Mouse (Mus musculus) hematopoietic stem cell, adult 5-6 weeks (primary cell): ENCODE results near the gene Tmco5b. TPM values are rescaled to one million over a fixed set of nuclear protein-coding genes. Genes with fewer than 3 reads are reported as not detected.

Experiments used
- ATAC-seq, 2 experiments: fragments of 125-278 bp in 1 of 2; replicated peaks in 1 of 2; 2 replicates each; pipeline ENCODE4 v1.8.0; 2016 to 2017; ENCODE audit warnings: inconsistent platforms in 2 of 2, mild to moderate bottlenecking in 2 of 2, moderate number of reproducible peaks in 2 of 2, low read depth in 1 of 2, moderate TSS enrichment in 1 of 2; ENCODE audit not compliant: low FRiP score in 2 of 2, poor library complexity in 2 of 2, severe bottlenecking in 2 of 2, insufficient read depth in 1 of 2, low TSS enrichment in 1 of 2
- total RNA-seq: library from RNA; stranded (forward); fragments of 172-1452, 232-1000 nt; gene quantifications from 2 replicates; pipeline ENCODE4 v1.2.3, GENCODE M21; 2017

The Tmco5b gene
- not detected in 2 replicates for total RNA-seq

DNA sequence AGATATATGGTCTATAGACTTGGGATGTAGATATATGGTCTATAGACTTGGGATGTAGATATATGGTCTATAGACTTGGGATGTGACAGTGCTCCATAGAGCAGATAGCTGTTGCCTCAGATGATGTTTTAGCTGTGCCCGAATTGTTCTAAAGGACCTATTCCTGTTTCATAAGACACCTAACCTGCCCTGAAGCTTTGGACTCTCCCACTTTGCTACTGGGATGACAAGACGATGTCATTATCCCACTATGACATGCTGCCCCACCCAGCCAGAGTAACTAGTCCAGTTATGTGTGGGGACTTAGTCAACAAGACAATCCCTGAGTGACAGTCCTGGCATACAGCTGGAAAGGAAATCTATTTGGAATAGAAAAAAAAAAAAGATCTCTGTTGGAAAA, at the start of gene Tmco5b:
Gene Tmco5b, plus strand, starts transcription at position 301 of the 400 bp plus-strand sequence.
- ATAC-seq = no peak

DNA sequence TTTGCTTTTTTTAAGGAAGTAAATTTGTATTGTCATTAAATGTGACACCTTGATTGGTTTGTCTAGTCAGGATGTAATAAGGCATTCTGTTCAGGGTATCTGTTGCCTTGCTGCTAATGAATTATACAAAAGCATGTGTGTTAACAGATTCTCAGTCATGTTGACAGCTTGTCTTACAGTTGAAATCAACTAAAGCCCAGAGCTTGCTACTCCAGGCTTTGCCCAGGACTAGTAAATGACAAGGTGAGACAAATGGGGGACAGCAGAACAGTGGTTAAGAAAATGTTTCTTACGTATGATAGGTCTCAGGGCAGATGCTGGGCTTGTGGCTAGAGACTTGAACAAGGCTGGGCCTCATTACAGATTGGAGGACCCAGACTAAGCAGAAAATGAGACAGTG, 48.5 kb upstream of the Tmco5b start:
- ATAC-seq = no peak

DNA sequence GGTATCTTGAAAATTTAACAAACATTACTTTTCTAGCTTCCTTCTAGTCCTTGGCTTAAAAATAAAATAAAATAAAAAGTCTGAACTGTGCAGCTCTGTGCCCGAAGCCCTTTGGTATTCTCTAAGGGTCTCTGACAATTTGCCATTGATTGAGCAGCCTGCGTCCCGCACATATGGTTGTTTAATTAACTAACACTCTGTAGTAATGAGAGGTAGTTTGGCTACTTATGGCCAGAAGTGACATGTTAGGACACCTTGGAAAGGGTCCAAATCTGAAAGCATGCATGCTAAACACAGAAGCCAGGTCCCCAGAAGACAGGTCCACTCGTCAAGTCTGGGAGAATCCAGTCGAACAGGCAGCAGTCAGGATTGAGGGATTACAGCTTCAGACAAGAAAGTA, 46.7 kb upstream of the Tmco5b start:
- no peak for ATAC-seq

DNA sequence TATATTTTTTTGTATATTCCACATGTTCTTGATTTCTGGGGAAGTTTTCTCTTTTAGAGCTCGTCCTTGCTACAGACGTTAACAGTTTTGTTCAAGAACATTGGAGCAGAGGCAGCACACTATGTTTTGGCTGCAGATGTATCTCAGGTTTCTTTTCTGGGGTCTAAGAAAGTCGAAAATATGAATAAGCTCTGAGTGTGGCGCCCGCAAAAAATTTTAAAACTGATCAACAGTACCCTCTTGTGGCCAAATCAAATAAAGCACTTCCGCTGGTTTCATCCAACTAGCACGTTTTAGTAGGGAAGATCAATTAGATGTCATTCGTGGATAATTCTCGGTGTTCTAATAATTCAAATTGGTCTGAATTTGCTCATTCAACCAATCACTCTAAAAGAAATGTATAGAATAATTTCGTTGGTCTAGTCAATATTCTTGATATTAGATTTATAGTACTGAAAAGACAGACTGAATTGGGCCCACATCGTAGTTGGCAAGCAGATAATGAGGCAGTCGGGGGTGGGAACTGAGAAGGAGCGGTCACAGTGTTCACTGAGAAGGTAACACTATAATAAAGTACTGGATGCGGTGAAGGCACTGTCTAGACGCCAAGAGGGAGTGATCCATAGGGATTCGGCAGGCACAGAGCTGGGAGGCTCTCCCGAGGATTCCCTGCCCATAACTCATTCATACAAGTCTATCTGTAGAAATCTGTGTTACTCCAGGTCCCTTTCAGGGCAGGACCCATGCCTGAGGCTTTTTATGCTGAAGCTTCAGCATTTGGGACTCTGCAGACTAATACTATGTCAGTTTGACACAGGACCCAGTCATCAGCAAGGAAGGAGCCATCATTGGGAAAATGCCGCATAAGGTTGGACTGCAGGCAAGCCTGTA, 17.1 kb downstream of the Tmco5b start:
- ATAC-seq = peak; percentile 42 to 62; a peak in 2 of 4 replicates

DNA sequence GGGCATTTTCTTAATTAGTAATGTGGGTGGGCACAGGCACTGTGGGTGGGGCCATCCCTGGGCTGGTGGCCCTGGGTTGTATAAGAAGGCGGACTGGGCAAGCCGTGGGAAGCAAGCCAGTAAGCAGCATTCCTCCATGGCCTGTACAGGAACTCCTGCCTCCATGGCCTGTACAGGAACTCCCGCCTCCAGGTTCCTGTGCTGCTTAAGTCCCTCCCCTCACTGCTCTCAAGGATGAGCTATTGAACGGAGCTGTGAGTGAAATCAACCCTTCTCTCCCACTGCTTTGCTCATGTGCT, 17.7 kb downstream of the Tmco5b start:
- no peak for ATAC-seq

DNA sequence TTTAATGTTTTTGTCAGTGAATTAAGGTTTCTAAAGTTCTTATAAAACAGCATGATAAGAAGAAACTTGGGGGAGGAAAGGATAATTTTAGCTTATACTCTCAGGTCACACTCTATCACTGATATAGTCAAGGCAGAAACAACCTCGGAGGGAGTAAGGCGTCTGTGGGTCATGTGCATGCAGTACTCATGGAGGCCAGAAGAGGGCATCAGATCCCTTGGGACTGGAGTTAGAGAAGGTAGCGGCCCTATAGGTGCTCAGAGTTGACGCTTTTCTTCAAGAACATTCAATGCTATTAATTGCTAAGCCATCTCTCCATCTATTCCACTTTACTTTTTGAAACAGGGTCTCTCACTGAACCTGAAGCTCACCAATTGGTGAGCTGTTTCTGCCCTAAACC, 19.8 kb downstream of the Tmco5b start:
- ATAC-seq = peak; percentile 79 to 86; a peak in 3 of 4 replicates

DNA sequence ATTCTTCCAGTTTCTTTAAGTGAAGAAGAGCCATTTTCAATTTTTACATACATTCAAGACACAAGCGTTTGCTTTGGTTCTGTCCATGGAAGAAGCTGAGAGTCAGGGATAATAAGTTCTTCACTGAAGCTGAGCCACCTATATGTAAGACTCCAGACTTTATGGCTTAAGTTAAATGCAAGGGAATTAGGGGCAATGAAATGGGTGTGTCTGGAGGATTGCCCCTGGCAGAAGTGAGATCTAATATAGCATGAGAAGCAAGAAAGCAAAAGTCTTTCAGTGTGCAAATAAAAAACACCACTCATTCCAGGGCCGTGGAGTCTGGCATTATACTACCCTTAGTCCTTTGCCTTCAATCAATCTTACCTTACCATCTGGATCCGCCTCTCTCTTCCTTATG, 25.7 kb downstream of the Tmco5b start:
- ATAC-seq = no peak

DNA sequence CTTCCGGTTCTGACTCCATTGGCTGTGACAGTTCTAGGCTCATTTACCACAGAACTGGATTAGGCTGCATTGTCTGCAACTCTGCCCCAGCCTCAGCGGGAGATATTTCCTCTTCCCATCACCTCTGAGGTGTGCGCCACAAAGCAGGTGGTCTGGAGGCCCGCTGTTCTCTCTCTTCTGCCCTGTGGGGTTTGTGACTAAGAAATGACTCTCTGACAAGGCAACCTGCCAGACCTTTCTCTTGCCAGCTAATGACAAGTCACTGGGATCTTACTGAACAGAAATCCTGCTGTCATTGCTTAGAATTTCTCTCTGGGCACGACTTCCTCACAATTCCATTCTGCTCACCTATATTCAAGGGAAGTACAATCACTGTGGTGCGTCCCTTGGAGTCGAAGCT, 37.5 kb downstream of the Tmco5b start:
- ATAC-seq = no peak

DNA sequence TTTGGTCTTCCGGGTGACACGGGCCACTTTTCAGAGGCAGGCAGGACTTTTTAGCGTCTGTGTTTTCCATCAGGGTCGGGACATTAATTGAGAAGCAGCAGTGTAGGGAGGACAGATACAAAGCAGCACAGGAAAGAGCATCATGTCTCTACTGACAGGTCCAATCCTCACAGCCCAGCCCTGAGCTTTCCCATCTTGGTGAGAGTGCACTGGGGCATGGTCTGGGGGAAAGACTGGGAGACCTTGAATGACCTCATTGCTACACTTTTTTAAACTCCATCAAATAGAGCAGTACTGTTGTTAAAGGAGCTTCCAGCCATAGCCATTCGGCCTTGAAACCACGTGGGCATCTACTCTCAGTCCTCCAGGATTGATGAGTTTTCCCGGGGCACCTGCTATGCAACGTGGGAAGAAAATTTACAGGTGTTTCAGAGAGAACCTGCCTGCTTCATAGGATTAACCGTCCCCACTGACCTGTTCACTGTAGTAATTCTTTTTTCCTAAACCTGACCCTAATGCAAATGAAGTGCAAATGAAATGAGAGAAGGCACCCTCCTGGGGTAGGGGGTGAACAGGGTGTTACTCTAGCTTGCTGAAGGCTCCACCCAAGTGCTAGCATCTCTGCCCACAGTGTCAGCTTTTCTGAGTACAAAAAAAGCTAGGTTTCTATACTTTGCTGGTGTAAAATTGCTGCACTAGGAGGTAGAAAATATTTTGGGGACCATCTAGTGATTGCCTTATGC, 48.4 kb downstream of the Tmco5b start:
- ATAC-seq = no peak

DNA sequence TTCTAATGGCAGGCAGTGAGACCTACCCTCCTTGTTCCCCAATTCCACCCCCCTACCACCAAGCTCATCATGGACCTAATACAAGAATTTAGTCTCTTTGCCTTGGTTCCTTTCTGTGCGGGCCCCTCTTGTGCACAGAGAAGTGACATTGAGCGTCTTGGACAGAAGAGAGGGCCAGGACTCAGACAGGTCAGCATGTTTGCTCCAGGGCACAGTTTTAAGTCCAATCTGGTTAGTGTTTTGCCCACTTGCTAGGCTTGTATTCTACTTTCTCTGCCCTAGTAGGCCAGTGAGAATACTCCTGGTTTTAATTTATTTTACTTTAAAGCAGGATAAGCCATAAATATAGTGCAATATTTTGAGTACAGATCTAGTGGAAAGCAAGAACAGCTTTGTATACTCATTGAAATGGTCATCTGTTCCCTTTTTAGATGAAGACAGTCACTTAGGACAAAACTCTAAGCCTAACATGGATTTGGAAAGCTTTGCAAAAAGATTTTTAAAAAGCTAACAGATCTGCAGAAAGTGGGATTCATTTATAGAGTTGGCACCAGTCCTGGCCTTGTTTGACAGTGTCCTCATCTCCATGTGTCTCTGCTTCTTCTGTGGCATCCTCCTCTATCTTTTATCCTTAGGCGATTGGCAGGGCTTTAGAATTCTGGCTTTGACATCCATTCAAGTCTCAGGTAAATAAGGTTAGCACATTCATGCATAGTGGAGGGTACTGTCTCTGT, 50.2 kb downstream of the Tmco5b start:
- ATAC-seq = no peak

DNA sequence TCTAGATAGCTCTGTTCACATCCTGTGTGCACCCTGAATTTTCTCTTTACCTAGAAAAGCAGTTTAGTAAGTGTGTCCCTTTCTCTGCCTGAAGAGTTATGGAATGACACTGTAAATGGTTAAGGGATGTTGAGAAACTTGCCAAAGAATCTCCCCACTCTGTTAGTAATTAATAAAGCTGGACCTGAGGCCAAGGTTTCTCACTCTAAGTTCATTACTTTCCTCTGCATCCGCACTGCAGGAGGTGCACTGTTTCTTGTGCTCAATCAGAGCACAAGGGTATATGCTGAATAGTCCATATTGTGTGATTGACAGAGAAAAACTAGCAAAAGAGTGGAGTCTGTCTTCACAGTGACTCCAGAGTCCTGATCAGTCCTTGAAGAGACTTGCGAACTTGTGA, 59.0 kb downstream of the Tmco5b start:
- ATAC-seq = no peak

Other genes starting within 250 kb of the Tmco5b start
- gene Ryr3, start 68.6 kb upstream of the Tmco5b start, total RNA-seq = not detected in 2 replicates
- 0.44 TPM in 1 of 2 replicates, not detected in the other for gene Fmn1, start 42.0 kb downstream of the Tmco5b start, total RNA-seq